Mouse (Mus musculus) left cerebral cortex, postnatal 10 days (tissue): ENCODE data around the gene Col3a1. TPM values are rescaled to one million over a fixed set of nuclear protein-coding genes. Genes with fewer than 3 reads are reported as not detected.

Experiments
- DNase-seq, 2 experiments: peaks; one replicate each; pipeline ENCODE4 v3.0.0; 2021 to 2022; ENCODE audit warnings: low spot score in 2 of 2, mixed read lengths in 1 of 2; ENCODE audit errors: extremely low spot score in 1 of 2
- intact Hi-C: fragments of 180-260 bp; cut with DNase I; formaldehyde crosslinking; loops from one replicate; pipeline ENCODE4 v1.15.1; 2025
- microRNA-seq: library from miRNA; unstranded; fragments of <30 nt; microRNA quantifications from one replicate; pipeline ENCODE4 v1.2.0, GENCODE M21; 2022
- total RNA-seq, 2 experiments: library from RNA; stranded (reverse); gene quantifications; 2 replicates each; pipeline ENCODE4 v1.2.3; 2021

Col3a1 gene
- total RNA-seq, 2 experiments from 2014 or later, result 45.1 to 47.2 TPM

DNA sequence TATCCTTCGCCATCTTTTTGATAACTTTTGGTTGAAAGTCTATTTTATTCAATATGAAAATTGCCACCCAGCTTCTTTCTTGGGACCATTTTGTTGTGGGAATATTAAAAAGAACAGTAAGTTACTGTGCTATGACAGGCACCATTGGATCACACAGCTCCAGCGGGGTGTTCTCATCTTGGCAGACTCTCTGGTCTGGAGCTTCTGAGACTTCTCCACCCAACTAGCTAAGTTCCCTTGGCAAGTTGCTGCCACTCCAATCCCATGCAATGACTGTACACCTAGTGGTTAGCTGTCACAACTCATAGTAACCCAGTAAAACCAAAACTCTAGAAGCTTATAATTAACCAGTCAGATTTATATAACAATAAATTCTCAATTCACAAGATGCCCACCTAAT is 51.9 kb downstream of the Col3a1 start:
- intact Hi-C loops, result no loop called here
- DNase-seq, result no peak

DNA sequence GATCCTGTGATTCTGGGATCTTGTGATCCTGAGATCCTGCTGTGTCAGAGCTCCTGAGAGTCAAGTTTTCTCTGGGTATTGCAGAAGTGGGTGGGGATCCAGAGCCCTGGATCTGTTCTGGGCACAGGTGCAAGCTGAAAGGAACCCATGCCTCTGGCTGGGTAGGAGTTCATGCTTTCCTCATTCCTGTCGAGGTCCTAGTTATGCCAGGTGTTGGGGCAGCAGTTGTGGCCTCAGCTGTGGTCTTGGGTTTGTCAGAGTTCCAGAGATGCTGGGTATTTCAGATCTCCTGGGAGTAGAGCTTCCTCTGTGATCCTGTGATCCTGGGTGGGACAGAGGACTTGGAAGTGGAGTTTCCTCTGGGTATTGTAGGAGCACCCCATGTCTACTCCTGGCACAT is 54.1 kb downstream of the Col3a1 start:
- intact Hi-C loops, result no loop called here
- no peak for DNase-seq

DNA sequence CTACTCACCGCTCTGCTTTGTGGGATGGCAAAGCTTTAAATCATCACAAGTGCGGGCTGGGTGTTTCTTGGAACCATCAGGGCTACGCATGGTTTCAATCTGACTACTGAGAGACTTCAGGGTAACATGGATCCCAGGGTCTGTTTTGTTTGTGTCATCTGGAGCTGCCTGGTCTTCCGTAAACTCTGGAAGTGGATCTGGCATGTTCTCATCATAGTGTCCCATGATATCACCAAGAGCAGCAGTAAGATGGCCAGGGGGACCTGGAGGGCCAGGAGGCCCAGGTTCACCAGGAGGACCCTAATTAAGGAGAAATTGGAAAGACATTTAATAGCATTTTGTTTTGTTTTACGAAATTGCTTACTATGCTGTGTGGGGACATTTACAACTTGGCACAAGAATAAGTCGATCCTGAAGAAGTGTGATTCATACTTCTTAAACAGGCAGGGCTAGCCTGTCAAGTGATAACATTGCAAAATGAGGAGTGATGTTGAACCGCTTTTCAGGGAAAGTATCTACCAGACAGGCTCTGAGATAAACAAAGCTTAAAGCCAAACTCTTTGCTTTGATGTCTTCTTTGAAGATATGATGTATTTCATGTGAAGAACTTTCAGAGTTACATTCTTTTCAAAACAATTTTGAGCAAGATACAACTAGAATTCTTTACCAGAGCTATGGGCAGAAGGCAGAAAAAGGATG is 68.8 kb downstream of the Col3a1 start:
- intact Hi-C loops, result no loop called here

DNA sequence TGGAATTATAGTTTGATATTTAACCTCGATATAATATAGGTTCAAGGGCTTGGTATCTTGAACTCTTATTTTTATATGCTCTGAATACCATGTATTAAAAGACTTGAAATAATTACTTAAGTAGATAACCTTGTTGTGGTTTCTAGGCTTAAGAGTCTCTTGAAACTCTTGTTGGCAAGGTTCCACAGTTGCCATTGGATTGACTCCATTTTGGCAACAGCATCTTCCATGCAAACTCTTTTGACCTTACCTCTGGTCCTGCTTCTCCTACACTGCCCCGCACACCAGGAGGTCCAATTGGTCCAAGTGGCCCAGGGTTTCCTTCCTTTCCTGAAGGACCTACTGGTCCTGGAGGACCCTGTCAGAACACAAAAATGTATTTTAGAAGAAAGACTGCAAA is 70.5 kb downstream of the Col3a1 start:
- no peak for DNase-seq
- intact Hi-C loops, result no loop called here

More for the DNA sequence above, 68.8 kb downstream of the Col3a1 start:
- DNase-seq, result no peak

Small RNA genes lying within 50 kb of the gene (microRNA-seq; reads per million reads assigned to microRNA genes)
- not detected for gene Gm47302

Other genes with a start within 250 kb of the Col3a1 start
- gene Col5a2, start 191.7 kb downstream of the Col3a1 start, total RNA-seq, result 10 to 100 TPM in 1 of 2 experiments, 1 to 10 TPM in 1; 9.4 to 11.5 TPM